Mouse (Mus musculus): Measurements from ENCODE around the gene Wrap53.
"Not testable (repeated sequence)": the region's sequence is repeated elsewhere in the genome, so short reads cannot be mapped to it uniquely, and the experiment has no call there.

Wrap53 gene

DNA sequence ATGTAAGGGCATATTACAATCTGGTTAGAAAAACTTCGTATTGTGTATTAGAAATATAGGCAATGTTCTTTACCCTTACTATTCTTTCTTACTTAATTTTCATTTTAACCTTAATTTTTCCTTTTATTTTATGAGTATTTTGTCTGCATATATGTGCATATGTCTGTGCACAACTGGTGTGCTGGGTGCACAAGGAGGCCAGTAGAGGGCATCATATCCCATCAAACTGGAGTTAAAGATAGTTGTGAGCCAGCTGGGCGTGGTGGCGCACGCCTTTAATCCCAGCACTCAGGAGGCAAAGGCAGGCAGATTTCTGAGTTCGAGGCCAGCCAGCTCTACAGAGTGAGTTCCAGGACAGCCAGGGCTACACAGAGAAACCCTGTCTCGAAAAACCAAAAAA lies 49.3 kb downstream of the Wrap53 start:
- not testable (repeated sequence) for DNase-seq (ENCODE audit: low spot score)

- not testable (repeated sequence) for DNase-seq (ENCODE audit: low spot score)
These were observed 49.8 kb downstream of the Wrap53 start for GRCm38 (mm10) chr11:69530281-69530680.

- DNase-seq (ENCODE audit: low spot score): no peak
These were observed 52.0 kb downstream of the Wrap53 start for GRCm38 (mm10) chr11:69528031-69528390.

GRCm38 (mm10) chr11:69527098-69528030 lies 52.7 kb downstream of the Wrap53 start:
- DNase-seq (ENCODE audit: low spot score): peak; percentile 78

- no peak for DNase-seq (ENCODE audit: low spot score)
These were observed 53.4 kb downstream of the Wrap53 start for GRCm38 (mm10) chr11:69526631-69527030.

- DNase-seq (ENCODE audit: low spot score): no peak
These were observed 54.4 kb downstream of the Wrap53 start for GRCm38 (mm10) chr11:69525661-69526060.

DNA sequence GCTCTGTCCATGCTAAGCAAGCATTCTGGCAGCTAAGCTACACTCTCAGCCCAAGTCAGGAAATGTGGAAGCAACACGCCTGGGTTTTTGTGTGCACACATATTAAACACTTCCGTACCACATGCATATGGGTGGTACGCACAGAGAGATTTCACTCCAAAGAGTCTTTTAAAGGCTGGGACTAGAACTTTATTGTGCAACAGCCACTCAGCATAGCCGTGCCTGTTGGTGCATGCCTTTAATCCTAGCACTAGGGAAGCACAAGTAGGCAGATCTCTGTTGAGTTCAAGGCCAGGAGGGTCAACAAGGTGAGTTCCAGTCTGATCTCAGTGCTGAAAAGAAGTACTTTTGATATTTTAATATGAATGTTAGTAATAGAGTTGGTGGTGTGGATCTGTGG lies 56.4 kb downstream of the Wrap53 start:
- DNase-seq (ENCODE audit: low spot score): no peak

GRCm38 (mm10) chr11:69521526-69522149 lies 58.4 kb downstream of the Wrap53 start:
- DNase-seq (ENCODE audit: low spot score): no peak

DNA sequence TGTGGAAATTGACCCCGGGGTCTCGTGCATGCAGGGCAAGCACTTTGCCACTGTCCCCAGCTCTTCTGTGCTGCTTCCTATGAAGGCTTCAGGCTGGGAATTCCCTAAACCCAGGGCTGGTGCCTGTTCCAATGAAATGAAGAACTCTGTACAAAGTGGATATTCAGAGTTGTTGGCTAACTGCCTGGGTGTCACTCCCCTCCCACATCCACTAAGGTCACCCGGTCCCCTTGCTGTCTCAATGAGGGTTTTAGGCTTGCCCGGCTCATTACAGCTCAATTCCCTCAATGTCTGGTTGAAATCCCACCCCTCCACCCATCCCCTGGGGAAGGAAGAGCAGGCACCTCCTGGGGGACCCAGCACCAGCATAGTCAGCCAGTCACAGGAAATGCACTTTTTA lies 60.1 kb downstream of the Wrap53 start:
- no peak for DNase-seq (ENCODE audit: low spot score)

- DNase-seq (ENCODE audit: low spot score): no peak
These were observed 63.4 kb downstream of the Wrap53 start for GRCm38 (mm10) chr11:69516661-69517060.

DNA sequence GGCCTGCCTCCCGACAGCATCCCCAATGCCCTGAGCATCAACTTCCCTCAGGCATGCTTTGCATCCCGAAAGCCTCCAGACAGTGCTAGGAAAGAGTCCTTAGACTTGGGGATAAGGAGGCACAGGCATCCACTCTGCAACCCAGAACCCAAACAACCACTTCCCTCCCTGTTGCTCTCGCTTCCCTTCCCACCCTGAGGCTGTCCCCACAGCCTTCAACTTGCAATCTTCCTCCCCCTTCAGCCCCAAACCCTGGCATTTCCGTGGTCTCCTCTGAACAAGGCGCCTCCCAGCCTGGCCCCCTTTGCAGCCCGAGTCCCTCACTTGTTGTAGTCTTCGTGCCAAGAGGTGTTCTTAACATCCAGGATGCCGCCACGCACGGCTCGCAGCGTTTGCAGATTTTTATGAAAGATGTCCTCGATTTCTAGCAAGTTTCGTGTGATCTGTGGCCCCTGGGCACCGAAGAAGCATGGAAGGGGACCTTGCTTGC lies 63.9 kb downstream of the Wrap53 start:
- DNase-seq (ENCODE audit: low spot score): no peak

GRCm38 (mm10) chr11:69513840-69514239 lies 66.2 kb downstream of the Wrap53 start:
- peak; percentile 83 for DNase-seq (ENCODE audit: low spot score)

All from retina, embryonic 14.5 days (tissue).